Mouse (Mus musculus): ENCODE measurements at regions not wholly inside any gene's neighbourhood (a gene's known extent, or its start where the extent isn't known, plus 50 kb on each side); places are given as distances from the start of the nearest gene placed in this dataset.

- DNase-seq (ENCODE audit: low spot score) = peak; percentile 15
Measured at GRCm38 (mm10) chr11:56165759-56166158, 124.9 kb upstream of the Nmur2 start.

GRCm38 (mm10) chr11:56160286-56160685, 119.5 kb upstream of the Nmur2 start:
- DNase-seq (ENCODE audit: low spot score) = no peak

GRCm38 (mm10) chr11:56159412-56160074, 118.7 kb upstream of the Nmur2 start:
- peak; percentile 42 for DNase-seq (ENCODE audit: low spot score)

GRCm38 (mm10) chr11:56150825-56151342, 110.1 kb upstream of the Nmur2 start:
- no peak for DNase-seq (ENCODE audit: low spot score)

GRCm38 (mm10) chr11:56149752-56150151, 108.9 kb upstream of the Nmur2 start:
- DNase-seq (ENCODE audit: low spot score) = no peak

GRCm38 (mm10) chr11:56148956-56149355, 108.1 kb upstream of the Nmur2 start:
- DNase-seq (ENCODE audit: low spot score) = no peak

- peak; percentile 41 for DNase-seq (ENCODE audit: low spot score)
Measured at GRCm38 (mm10) chr11:56146708-56147107, 105.9 kb upstream of the Nmur2 start.

GRCm38 (mm10) chr11:56131339-56131823, 90.6 kb upstream of the Nmur2 start:
- peak; percentile 23 for DNase-seq (ENCODE audit: low spot score)

GRCm38 (mm10) chr11:56116553-56117232, 75.9 kb upstream of the Nmur2 start:
- peak; percentile 20 for DNase-seq (ENCODE audit: low spot score)

- DNase-seq (ENCODE audit: low spot score) = peak; percentile 51
Measured at GRCm38 (mm10) chr11:56107929-56108328, 67.1 kb upstream of the Nmur2 start.

- DNase-seq (ENCODE audit: low spot score) = peak; percentile 10
Measured at GRCm38 (mm10) chr11:56105632-56106031, 64.8 kb upstream of the Nmur2 start.

GRCm38 (mm10) chr11:56092891-56093290, 52.1 kb upstream of the Nmur2 start:
- no peak for DNase-seq (ENCODE audit: low spot score)
